Mouse (Mus musculus): ENCODE data around the gene Ints3.
A peak's percentile ranks its signal among the peaks of the same experiment; 100 is the strongest.

DNA sequence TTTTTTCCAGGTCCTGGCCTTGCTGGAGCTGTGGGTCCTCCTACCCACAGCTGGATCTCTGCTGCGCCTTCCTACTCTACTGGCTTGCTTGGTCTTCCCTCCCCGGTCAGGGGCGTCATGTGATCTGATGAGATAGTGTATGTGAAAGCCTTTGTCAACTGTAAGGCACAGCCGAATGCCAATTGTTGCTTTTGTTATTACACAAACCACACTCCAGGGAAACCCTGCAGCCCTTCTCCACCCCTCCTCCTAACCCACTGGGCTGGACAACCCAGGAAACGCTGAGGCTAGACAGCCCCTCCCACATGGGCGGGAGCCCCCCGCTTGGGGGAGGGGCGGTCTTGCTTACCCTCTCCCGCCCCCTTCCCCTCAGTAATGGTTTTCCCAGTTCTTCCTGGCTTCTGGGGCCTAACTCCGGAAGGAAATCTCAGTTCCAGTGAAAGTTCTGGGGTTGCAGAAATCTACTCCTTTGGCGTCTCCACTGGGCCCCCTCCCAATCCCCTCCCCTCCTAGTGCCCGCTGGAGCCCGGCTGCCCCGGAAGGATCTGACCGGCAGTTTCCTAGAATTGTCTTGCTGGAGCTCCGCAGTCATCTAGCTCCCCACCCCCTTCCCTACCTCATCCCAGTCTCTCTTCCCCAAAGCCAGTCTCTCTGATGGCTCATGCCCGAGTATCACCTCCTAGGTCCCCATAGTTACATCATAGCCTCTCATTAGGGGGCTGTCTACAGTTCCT, 13.1 kb upstream of the Ints3 start:
- TF ChIP-seq CTCF (IDR thresholded peaks at IDR 0.05; ENCODE audit: low read depth, low read length) (no peak), POLR2A (IDR thresholded peaks at IDR 0.05; ENCODE audit: insufficient read depth, low read length) (peak; percentile 86), EP300 (IDR thresholded peaks at IDR 0.05; ENCODE audit: insufficient read depth, low read depth, low read length) (peak; percentile 80)

Measured in ES-Bruce4 (cell line).